Mouse (Mus musculus) spleen, embryonic (tissue): ENCODE measurements around the gene Tnpo1.

Experiments used
- CTCF ChIA-PET: fragments of 350-600 bp; sonication (Branson Sonifier 250); formaldehyde crosslinking; loops from one replicate; lab custom pipeline; 2022; lab: Charles Lee

The Tnpo1 gene

GRCm38 (mm10) chr13:98926213-98926957 is at the start of gene Tnpo1:
Gene Tnpo1 (minus strand): TSS chr13:98926384.
- CTCF ChIA-PET, result interaction anchor here (0.5 to 1.3 kb wide), 3 partner anchors 16 to 104 kb away, joined by 3 to 5 read pairs (median 3); no protein-coding TSS in a partner anchor

GRCm38 (mm10) chr13:98972090-98972489 is 45.9 kb upstream of the Tnpo1 start:
- CTCF ChIA-PET, result no interaction called here

GRCm38 (mm10) chr13:98971641-98972040 is 45.5 kb upstream of the Tnpo1 start:
- CTCF ChIA-PET, result no interaction called here

- CTCF ChIA-PET, result no interaction called here
Measured at GRCm38 (mm10) chr13:98968517-98968916, 42.3 kb upstream of the Tnpo1 start.

- CTCF ChIA-PET, result no interaction called here
Measured at GRCm38 (mm10) chr13:98967942-98968341, 41.8 kb upstream of the Tnpo1 start.

- CTCF ChIA-PET, result no interaction called here
Measured at GRCm38 (mm10) chr13:98966583-98966982, 40.4 kb upstream of the Tnpo1 start.

GRCm38 (mm10) chr13:98963612-98964011 is 37.4 kb upstream of the Tnpo1 start:
- CTCF ChIA-PET, result no interaction called here

GRCm38 (mm10) chr13:98958177-98958576 is 32.0 kb upstream of the Tnpo1 start:
- CTCF ChIA-PET, result no interaction called here

GRCm38 (mm10) chr13:98956209-98956608 is 30.0 kb upstream of the Tnpo1 start:
- CTCF ChIA-PET, result no interaction called here

- CTCF ChIA-PET, result no interaction called here
Measured at GRCm38 (mm10) chr13:98955676-98956075, 29.5 kb upstream of the Tnpo1 start.

GRCm38 (mm10) chr13:98955226-98955625 is 29.0 kb upstream of the Tnpo1 start:
- CTCF ChIA-PET, result no interaction called here

- CTCF ChIA-PET, result no interaction called here
Measured at GRCm38 (mm10) chr13:98953830-98954229, 27.6 kb upstream of the Tnpo1 start.

- CTCF ChIA-PET, result no interaction called here
Measured at GRCm38 (mm10) chr13:98951951-98952350, 25.8 kb upstream of the Tnpo1 start.

GRCm38 (mm10) chr13:98948146-98948545 is 22.0 kb upstream of the Tnpo1 start:
- CTCF ChIA-PET, result no interaction called here

- CTCF ChIA-PET, result interaction anchor here (0.7 to 1.1 kb wide), 2 partner anchors 16 to 19 kb away, joined by 3 read pairs; no protein-coding TSS in a partner anchor
Measured at GRCm38 (mm10) chr13:98946434-98946833, 20.2 kb upstream of the Tnpo1 start.

- CTCF ChIA-PET, result interaction anchor here (0.5 to 0.7 kb wide), 2 partner anchors 15 to 162 kb away, joined by 3 to 5 read pairs; no protein-coding TSS in a partner anchor
Measured at GRCm38 (mm10) chr13:98945908-98946307, 19.7 kb upstream of the Tnpo1 start.

- CTCF ChIA-PET, result interaction anchor here (0.5 kb wide), 1 partner anchor 163 kb away, joined by 5 read pairs; no protein-coding TSS in a partner anchor
Measured at GRCm38 (mm10) chr13:98945381-98945780, 19.2 kb upstream of the Tnpo1 start.

GRCm38 (mm10) chr13:98944620-98945081 is 18.5 kb upstream of the Tnpo1 start:
- CTCF ChIA-PET, result no interaction called here

GRCm38 (mm10) chr13:98942360-98942759 is 16.2 kb upstream of the Tnpo1 start:
- CTCF ChIA-PET, result interaction anchor here (0.5 to 0.7 kb wide), 2 partner anchors 16 to 94 kb away, joined by 3 to 5 read pairs; partner anchors contain the start of gene Tnpo1

- CTCF ChIA-PET, result interaction anchor here (0.5 to 0.7 kb wide), 2 partner anchors 16 to 94 kb away, joined by 3 to 5 read pairs; partner anchors contain the start of gene Tnpo1
Measured at GRCm38 (mm10) chr13:98941829-98942343, 15.7 kb upstream of the Tnpo1 start.

- CTCF ChIA-PET, result no interaction called here
Measured at GRCm38 (mm10) chr13:98937108-98937507, 10.9 kb upstream of the Tnpo1 start.

- CTCF ChIA-PET, result interaction anchor here (0.6 to 0.7 kb wide), 2 partner anchors 48 to 1086 kb away, joined by 5 to 19 read pairs; no protein-coding TSS in a partner anchor
Measured at GRCm38 (mm10) chr13:98928908-98929307, 2.7 kb upstream of the Tnpo1 start.

GRCm38 (mm10) chr13:98926958-98927242 is 716 bp upstream of the Tnpo1 start:
- CTCF ChIA-PET, result interaction anchor here (0.7 to 1.3 kb wide), 2 partner anchors 20 to 105 kb away, joined by 3 read pairs; no protein-coding TSS in a partner anchor
